Mouse (Mus musculus) right cerebral cortex, postnatal 14 days (tissue): ENCODE data around the gene Kazn.

Experiments used
- DNase-seq: peaks from one replicate; pipeline ENCODE4 v3.0.0; 2022

Gene Kazn

DNA sequence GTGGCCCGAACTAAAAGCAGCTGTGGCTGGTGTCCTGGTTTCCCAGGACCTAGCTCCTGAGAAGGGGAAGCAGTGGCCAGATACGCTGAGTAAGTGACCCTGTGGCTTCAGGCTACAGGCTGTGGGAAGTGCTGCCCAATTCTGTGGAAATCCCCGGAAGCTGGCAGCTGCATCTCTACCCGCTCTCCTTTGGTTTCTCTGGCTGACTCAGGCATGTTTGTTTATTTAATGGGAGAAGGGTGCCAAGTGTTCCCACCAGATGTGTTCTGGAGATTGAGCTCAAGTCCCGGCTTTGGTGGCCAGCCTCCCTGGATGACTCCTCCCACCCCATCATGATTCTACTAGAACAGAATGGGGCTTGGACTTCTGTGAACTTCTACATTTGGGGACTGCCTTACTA, 141.3 kb downstream of the Kazn start:
- no peak for DNase-seq

- DNase-seq: peak; percentile 27
Measured at GRCm38 (mm10) chr4:142095513-142096241, 143.5 kb downstream of the Kazn start.

GRCm38 (mm10) chr4:142094386-142094785, 144.8 kb downstream of the Kazn start:
- no peak for DNase-seq

- no peak for DNase-seq
Measured at GRCm38 (mm10) chr4:142091100-142091499, 148.1 kb downstream of the Kazn start.

DNA sequence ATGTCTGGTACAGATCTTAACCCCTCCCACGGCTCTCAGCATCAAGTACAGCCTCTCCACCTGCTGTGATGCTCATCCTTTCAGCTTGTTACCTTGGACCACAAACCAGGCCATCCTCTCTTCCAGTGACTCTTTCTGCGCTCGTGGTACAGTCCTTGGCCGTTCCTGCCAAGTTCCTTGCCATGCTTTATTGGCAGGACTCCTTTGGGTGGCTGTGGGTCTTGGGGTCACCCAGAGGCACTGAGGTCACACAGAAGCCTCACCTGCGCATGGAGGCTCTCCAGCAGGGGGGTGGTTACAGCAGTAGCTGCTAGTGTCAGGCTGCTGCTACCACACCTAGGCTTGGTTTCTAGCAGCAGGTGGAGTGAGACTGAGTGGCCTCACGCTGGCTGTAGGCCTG, 149.2 kb downstream of the Kazn start:
- no peak for DNase-seq

GRCm38 (mm10) chr4:142088836-142089235, 150.4 kb downstream of the Kazn start:
- no peak for DNase-seq

GRCm38 (mm10) chr4:142088409-142088808, 150.8 kb downstream of the Kazn start:
- no peak for DNase-seq

DNA sequence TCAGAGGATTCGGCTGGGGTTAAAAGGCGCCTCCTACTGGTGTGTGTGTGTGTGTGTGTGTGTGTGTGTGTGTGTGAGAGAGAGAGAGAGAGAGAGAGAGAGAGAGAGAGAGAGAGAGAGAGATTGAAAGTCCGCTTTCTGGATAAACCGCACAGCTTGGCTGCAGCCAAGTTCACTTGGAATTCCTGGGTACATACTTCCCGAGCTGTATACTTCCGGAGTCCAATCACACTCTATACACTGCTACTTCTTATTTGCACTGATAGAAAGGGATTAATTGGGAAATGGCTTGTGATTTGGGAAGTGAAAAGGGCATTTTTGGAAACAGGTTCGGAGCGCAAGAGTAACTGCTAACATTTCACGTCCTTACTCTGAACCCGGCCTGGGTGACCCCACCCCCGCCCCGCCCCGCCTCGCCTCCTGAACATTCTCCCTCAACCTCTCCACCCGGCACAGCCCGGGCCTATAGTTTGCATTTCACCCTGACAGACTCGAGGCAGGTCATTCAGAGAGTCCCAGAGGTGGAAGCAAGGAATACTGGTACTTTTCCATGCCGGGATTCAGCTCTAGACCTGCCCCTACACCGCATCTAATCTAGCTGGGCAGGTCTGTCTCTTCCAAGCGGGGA, 154.2 kb downstream of the Kazn start:
- DNase-seq: no peak

- DNase-seq: peak; percentile 23
Measured at GRCm38 (mm10) chr4:142084131-142084899, 154.9 kb downstream of the Kazn start, which contains the start of gene Tmem51. Gene Tmem51 (minus strand): TSS chr4:142084304.

DNA sequence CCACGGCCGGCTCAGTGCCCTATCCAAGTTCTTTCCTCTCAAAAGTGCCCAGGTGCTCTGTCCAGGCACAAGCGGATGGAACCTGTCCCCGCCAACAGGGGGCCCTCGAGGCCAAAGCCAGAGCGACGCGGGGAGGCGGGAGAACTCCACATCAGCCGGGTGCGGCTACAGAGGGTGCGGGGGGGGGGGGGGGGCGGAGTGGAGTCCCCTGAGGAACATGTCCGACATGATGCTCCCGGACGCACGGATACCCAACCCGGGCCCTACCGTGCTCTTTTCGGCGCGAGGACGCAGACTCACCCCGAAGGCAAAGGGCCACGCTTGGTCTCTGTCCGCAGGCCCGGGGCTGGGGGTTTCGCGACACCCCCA, 155.5 kb downstream of the Kazn start:
- DNase-seq: peak; percentile 49

GRCm38 (mm10) chr4:142083193-142083592, 156.0 kb downstream of the Kazn start:
- DNase-seq: no peak

DNA sequence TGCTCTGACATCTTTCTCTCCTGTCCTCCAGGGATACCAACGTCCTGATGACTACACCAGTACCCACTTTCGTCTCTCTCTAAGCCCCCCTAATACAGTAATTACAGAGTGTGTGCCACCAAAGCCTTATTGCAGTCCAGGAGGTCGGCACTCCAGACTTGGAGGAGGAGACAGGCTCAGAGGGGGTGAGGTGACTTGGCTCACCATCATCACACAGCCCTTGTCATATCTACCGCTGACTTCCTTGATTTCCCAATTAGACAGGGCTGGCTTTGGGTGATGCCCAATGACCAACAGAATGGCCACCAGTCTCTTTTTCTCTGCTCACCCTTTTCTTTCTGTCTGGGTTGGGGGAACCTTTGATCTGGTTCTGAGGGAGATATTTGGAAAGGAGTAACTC, 156.5 kb downstream of the Kazn start:
- DNase-seq: no peak

GRCm38 (mm10) chr4:142081631-142082283, 157.4 kb downstream of the Kazn start:
- no peak for DNase-seq

GRCm38 (mm10) chr4:142080901-142081630, 158.1 kb downstream of the Kazn start:
- peak; percentile 65 for DNase-seq

DNA sequence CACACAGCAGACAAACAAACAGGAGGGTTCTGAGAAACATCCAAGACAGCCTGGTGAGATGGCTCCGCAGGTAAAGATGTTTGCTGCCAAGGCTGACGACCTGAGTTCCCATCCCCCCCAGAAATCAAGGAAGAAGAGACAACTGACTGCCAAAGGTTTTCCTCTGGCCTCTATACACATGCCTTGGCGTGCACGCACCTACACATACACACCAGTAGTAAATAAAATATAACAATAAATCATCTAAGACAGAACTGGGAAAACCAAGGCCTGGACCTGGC, 158.8 kb downstream of the Kazn start:
- no peak for DNase-seq

GRCm38 (mm10) chr4:142079629-142080486, 159.3 kb downstream of the Kazn start:
- DNase-seq: no peak

DNA sequence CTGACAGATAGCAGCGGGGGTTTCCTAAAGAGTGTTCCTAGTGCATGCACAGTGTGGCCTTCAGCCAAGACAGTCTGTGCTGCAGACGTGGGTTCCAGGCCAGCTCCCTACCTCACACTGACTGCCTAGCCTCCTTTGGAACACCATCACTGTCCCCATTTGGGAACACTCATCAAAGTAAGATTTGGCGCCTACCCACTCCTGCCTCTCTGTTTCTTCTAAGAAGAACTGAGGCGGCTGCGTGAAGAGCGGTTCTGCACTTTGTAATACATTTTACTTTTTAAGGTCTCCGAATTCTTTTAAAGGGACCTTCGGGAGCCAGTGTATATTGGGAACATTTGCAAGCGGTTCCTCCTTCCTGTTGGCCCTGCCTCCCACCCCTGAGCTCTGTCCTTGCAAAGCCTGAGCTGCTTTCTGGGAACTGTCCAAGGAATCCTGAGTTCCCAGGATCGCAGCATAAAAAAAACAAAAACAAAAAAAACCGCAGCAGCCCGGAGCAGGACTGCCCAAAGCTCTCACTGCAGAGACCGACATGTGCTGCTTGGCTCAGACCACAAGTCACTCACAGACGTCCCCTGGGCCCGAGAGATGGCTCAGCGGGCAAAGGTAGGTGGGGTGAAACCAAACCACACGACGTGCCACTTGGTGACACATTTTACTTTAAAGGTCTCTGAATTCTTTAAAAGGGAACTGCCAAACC, 161.5 kb downstream of the Kazn start:
- no peak for DNase-seq

DNA sequence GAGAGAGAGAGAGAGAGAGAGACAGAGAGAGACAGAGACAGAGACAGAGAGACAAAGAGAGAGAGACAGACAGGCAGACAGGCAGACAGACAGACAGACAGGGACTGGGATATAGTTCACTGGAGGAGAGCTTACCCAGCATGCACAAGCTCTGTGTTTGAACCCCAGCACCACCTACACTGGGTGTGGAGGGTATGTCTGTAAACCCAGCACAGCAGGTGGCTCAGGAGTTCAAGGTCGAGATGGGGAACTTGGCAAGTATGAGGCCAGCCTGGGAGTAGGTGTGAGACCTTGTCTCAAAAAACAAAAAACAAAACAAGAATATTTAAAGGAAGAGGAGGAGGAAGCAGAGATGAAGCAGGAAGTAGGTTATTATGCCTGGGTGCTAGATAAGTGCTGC, 162.3 kb downstream of the Kazn start:
- DNase-seq: no peak

- no peak for DNase-seq
Measured at GRCm38 (mm10) chr4:142075931-142076330, 163.3 kb downstream of the Kazn start.

DNA sequence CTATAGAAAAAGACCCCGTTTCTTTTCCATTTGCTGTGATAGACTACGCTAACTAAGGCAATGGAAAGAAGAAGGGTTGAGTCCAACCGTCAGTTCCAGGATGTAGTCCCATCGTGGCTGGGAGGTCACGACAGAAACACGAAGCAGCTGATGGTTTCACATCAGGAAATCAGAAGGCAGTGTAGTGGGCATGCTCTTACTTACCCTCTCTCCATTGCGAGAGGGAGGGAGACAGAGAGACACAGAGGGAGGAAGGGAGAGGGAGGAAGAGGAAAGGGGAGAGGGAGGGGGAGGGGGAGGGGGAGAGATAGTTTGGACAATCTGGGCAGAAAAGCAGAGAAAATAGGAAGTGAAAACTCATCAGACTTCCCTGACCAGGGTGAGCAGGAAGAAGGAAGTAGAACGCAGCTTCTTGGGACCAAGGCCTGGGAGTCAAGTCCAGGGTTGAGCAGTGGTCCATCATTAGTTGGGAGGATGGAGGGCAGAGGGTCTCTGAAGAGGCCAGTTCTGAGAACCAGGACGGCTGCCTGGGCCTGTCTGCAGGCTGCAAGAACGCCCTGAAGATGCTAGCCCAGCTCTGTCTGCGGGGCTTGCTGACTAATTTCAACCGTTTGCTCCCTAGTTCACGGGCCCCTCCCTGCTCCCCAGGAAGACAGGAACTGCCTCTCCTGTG, 165.0 kb downstream of the Kazn start:
- DNase-seq: no peak
